Mouse (Mus musculus) thymus, adult 2 months (tissue): ENCODE results near the gene Syne2.
"Not testable (repeated sequence)": the region's sequence is repeated elsewhere in the genome, so short reads cannot be mapped to it uniquely, and the experiment has no call there.

Experiments
- CTCF ChIP-seq: fragments of 200-500 bp; IDR thresholded peaks from 2 replicates; pipeline ENCODE4 v1.5.1; 2012; ENCODE audit warnings: mild to moderate bottlenecking, control low read depth, low read length, moderate library complexity, borderline replicate concordance; ENCODE audit not compliant: control insufficient read depth, poor library complexity, insufficient read depth; ENCODE audit errors: extremely low read depth
- POLR2A ChIP-seq: fragments of 200-500 bp; IDR thresholded peaks from 2 replicates; pipeline ENCODE4 v1.6.1; 2012; ENCODE audit warnings: mild to moderate bottlenecking, low read length, control low read depth, moderate library complexity; ENCODE audit not compliant: control insufficient read depth, poor library complexity, insufficient read depth; ENCODE audit errors: extremely low read depth

- not testable (repeated sequence) for TF ChIP-seq CTCF, POLR2A
Measured at GRCm38 (mm10) chr12:75786681-75787080, 31.3 kb upstream of the Syne2 start.
